Mouse (Mus musculus) left cerebral cortex, adult 18-20 months (tissue): ENCODE measurements at regions not wholly inside any gene's neighbourhood (a gene's known extent, or its start where the extent isn't known, plus 50 kb on each side); places are given as distances from the start of the nearest gene placed in this dataset.

Experiments used
- DNase-seq, 2 experiments: peaks; one replicate each; pipeline ENCODE4 v3.0.0; 2021 to 2022; ENCODE audit warnings: low spot score in 2 of 2, mixed read lengths in 1 of 2

GRCm38 (mm10) chr15:26469901-26470383 lies 161.1 kb downstream of the March11 start:
- DNase-seq: peak; percentile 24 to 33

- no peak for DNase-seq
These were observed 178.5 kb downstream of the March11 start for GRCm38 (mm10) chr15:26487378-26487777.
